Mouse (Mus musculus) right cerebral cortex, postnatal 4 days (tissue): Measurements from ENCODE around the gene Nxt2.
A peak's percentile ranks its signal among the peaks of the same experiment; 100 is the strongest.
"Not testable (repeated sequence)": the region's sequence is repeated elsewhere in the genome, so short reads cannot be mapped to it uniquely, and the experiment has no call there.

Source experiments
- DNase-seq: peaks from one replicate; pipeline ENCODE4 v3.0.0-alpha.2; 2022

The Nxt2 gene

DNA sequence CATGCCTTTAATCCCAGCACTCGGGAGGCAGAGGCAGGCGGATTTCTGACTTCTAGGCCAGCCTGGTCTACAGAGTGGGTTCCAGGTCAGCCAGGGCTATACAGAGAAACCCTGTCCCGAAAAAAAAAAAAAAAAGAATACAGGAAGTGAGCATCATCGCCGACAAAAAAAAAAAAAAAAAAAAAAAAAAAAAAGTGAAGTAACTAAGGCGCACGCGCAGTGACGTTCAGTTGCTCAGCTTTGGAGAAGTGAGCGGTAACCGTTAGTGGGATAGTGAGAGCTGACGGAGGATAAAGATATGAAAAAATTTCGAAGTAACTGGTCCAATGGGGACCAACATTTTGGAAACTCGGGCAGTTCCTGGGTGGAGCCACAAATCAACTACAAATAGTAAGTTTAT, at the start of gene Nxt2:
Gene Nxt2, plus strand, starts transcription at position 229 of the 400 bp plus-strand sequence.
- no peak for DNase-seq

GRCm38 (mm10) chrX:142176981-142177380, 49.6 kb upstream of the Nxt2 start:
- no peak for DNase-seq

GRCm38 (mm10) chrX:142182026-142182425, 44.5 kb upstream of the Nxt2 start:
- DNase-seq = no peak

DNA sequence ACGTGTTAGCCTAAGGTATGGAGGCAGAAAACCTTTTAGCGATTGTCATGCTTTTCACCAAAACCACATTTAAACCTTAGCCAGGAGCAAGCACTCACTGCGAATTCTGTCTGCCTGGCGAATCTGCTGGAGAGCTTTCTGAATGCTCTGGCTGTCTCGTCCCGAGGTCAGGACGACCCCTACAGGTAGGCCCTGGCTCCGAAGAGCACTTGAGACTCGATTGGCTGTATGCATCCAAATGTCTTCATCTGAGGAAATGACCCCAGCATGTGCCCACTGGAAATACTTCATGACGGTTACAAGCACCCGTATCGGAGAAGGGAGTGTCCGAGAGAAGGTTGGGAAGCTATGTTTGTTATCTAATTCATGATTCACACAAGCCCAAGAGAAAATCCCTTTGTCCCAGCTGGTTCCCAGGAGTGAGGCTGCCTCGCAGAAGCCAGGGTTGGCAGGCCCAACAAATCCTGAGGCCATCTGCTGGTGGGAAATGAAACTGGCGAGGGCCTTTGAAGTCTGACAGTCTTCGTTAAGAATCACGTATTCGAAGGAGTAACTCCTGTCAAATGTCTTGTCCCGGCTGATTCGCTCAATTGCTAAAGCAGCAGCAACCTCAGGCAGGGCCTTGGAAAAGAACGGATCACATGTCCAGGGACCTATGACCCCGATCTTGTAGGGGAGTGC, 37.4 kb upstream of the Nxt2 start:
- DNase-seq = peak; percentile 61

- DNase-seq = no peak
These were observed 36.2 kb upstream of the Nxt2 start for GRCm38 (mm10) chrX:142190355-142190754.

GRCm38 (mm10) chrX:142194420-142194819, 32.1 kb upstream of the Nxt2 start:
- no peak for DNase-seq

GRCm38 (mm10) chrX:142195551-142195950, 31.0 kb upstream of the Nxt2 start:
- DNase-seq = no peak

DNA sequence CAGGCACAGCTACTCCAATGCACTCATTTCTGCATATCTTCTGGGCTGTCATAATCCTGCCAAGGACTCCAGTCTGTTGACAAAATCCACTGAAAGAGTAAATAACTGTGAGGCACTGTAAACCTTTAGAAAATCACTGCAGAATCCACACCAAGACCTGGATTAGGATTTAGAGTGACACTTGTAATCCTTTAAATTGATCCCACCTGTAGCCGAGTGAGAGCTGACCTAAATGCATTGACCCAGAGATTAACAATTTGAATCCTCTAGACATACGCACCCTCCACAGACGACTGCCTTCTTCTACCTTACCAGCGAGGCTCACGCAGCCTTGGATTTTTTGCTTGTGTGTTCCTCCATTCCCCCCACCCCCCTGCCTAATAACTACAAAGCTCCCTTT, 29.7 kb upstream of the Nxt2 start, which contains the start of gene Gucy2f:
Gene Gucy2f, minus strand, starts transcription at position 101 of the 400 bp plus-strand sequence.
- DNase-seq = no peak

- DNase-seq = no peak
These were observed 26.3 kb upstream of the Nxt2 start for GRCm38 (mm10) chrX:142200295-142200694.

DNA sequence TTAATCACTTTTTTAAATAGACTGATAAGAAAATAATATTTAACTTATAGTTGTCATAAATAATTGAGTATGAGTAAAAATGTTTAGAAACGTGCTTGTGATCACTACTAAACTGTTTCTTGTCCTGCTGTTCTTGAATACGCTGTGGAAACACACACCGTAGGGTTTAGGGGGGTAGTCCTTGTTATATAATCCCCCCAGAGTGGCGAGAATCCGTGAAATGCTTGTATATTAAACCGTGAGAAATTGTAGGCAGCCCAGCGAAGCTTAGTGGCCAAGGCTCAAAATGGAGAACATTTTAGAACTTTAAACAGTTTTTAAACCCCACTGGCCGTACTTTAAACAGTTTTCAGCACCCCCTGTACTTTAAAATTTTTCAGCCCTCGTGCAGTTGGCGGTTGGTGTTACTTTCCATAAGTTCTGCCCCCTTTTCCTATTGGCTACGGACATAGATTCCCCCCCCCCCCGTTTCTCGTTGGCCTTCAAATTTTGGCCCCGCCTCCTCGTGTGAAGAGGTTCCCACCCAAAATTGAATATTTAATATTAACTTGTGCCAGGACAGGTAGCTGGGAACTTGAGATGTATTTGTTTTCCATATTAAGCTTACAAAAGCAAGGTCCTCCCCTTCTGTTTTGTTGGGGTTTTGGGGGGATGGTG, 956 bp downstream of the Nxt2 start:
- DNase-seq = peak; percentile 3

DNA sequence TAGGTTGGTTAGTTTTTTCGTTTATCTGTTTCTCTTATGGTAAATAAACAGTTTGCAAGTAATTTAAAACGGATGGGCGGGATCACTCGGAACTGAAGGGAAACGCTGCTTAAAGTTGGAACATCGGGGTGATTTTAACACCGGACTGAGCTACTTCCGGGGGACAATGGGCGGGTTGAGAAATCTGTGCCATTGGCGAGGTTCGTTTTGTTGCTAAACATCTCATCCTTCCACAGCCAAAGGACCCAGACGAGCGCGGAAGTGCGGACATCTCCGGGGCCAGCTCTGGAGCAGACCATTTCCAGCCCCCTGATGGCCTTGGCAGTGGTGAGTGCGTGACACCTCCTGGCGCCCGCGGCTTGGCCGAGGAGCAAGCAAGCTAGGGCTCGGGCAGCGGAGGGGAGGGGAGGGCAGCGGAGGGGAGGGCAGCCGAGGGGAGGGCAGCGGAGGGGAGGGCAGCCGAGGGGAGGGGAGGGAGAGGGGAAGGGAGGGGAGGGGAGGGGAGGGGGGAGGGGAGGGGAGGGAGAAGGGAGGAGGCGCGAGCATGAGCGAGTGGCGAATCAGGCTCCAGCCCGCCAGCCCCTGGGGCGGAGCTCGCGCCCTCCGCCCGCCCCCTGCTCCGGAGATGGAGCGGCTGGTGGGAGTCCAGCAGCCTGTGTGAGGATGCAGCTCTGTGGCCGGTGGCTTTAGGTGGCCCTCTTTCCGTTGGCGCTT, 1.6 kb downstream of the Nxt2 start:
- DNase-seq = peak; percentile 66

- DNase-seq = no peak
These were observed 2.2 kb downstream of the Nxt2 start for GRCm38 (mm10) chrX:142228769-142229158.

GRCm38 (mm10) chrX:142236146-142236545, 9.6 kb downstream of the Nxt2 start:
- not testable (repeated sequence) for DNase-seq

DNA sequence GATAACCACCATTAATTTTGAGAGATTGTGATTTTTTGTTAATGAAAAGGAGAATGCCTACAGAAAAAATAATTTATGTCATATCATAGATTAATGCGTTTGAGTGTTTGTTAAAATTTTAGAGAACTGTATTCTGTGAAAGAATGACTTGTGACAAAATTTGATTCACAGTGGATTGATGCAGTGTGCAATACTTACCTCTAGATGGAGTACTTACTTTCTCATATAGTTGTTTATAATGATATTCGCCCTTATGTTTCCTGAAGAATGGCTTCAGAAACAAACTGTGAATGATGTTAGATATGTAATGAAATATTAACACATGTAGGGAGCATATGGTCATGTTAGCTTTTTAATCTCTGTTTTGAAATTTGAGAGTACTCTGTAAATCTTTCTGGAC, 10.5 kb downstream of the Nxt2 start:
- no peak for DNase-seq

DNA sequence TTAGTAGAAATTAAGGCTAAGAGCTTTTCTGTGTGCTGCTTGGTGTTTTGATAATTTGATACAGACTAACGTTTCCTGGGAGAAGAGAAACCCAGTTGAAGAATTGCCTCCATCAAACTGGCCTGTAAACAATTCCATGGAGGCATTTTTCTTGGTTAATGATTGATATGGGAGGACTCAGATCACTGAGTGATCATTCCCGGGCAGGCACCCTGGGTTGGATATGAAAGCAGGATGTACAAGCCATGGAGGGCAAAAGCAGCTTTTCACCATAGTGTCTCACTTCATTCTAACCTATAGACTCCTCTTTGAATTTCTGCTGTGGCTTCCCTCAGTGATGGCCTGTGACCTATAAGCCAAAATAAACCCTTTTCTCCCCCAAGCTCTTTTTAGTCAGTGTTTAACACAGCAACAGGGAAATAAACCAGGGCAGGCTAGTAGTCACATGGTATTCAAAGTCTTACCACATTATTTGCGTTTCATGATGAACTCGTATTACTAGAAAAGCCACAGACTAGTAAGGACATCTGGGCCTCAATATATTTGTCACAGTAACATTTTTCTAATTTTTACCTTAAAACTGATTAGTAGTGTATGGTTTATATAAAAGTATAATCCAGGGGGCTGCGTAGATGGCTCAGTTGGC, 19.2 kb downstream of the Nxt2 start:
- DNase-seq = no peak

GRCm38 (mm10) chrX:142250008-142250736, 23.6 kb downstream of the Nxt2 start:
- no peak for DNase-seq

DNA sequence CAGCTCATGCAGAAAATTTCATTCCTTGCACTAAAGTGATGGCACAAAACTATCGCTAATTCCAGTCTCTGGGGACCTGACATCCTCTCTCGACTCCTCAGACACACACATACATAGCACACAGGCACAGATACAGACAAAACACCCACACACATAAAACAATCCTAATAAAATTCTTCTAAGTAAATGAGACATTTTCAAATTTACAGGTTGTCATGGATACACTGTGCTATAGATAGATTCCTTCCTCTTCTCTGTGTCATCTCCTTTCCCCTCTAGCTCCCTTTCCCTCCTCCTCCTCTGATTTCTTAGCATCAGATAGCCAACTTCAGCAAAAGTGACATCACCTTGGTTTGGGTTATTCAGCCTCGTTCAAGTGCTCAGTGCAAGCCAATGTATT, 49.5 kb downstream of the Nxt2 start:
- no peak for DNase-seq

GRCm38 (mm10) chrX:142276573-142276972, 50.0 kb downstream of the Nxt2 start:
- no peak for DNase-seq

- no peak for DNase-seq
These were observed 59.3 kb downstream of the Nxt2 start for GRCm38 (mm10) chrX:142285905-142286304.
